ENCODE assay signal across 9 mouse cellular contexts in genomic region chr17:23537554-23538255, GRCm38 (mm10). TPM values are rescaled to one million over a fixed set of nuclear protein-coding genes. Genes with fewer than 3 reads are reported as not detected.
A peak's percentile ranks its signal among the peaks of the same experiment; 100 is the strongest.
DNase-seq lines count a peak whose midpoint lies in the region; ATAC-seq and TF ChIP-seq lines count a peak whose summit lies in the region.
"Had no signal": no experiment of that assay in that cellular context is flagged by ENCODE, and none has a peak within 500 bp of the region (broad histone marks: within the 10 kb centered on the region; RNA-seq: fewer than 3 reads in every experiment).

No protein-coding gene starts in this region.

- H3K27me3 ChIP-seq in heart, embryonic 16.5 days (ENCODE audit: control insufficient read depth, insufficient read depth, low read length), result peaks cover 24% of the 10 kb centered on the region
- H3K27me3 ChIP-seq in hindbrain, embryonic 16.5 days (replicated peaks; ENCODE audit: control insufficient read depth, insufficient read depth, low read length), result peaks cover 18% of the 10 kb centered on the region
- H3K27me3 ChIP-seq in midbrain, postnatal 0 days (ENCODE audit: insufficient read depth, low read length), result peaks cover 44% of the 10 kb centered on the region

- no peak for TF ChIP-seq CTCF in midbrain, postnatal 0 days (IDR thresholded peaks at IDR 0.05)

- no peak overlapping the region for H3K27ac ChIP-seq in heart, embryonic 16.5 days (ENCODE audit: low read length)
- H3K27ac ChIP-seq in brown adipose tissue, adult 24 weeks (replicated peaks; ENCODE audit: low read depth, low read length), result no peak overlapping the region
- no peak overlapping the region for H3K27ac ChIP-seq in hindbrain, embryonic 16.5 days (ENCODE audit: low read depth, low read length)
- no peak overlapping the region for H3K27ac ChIP-seq in midbrain, postnatal 0 days (ENCODE audit: low read depth, low read length)

- no peaks in the 10 kb centered on the region for H3K9me3 ChIP-seq in heart, embryonic 16.5 days (replicated peaks; ENCODE audit: control insufficient read depth, low read length)
- no peaks in the 10 kb centered on the region for H3K9me3 ChIP-seq in hindbrain, embryonic 16.5 days (ENCODE audit: control insufficient read depth, low read length)
- H3K9me3 ChIP-seq in midbrain, postnatal 0 days (ENCODE audit: low read length), result no peaks in the 10 kb centered on the region

- H3K4me2 ChIP-seq in heart, embryonic 16.5 days (ENCODE audit: low read depth, low read length), result peak overlapping the region; percentile 67
- H3K4me2 ChIP-seq in hindbrain, embryonic 16.5 days (ENCODE audit: low read length), result peak overlapping the region; percentile 62
- H3K4me2 ChIP-seq in midbrain, postnatal 0 days (ENCODE audit: low read depth, low read length, poor library complexity, severe bottlenecking), result peak overlapping the region; percentile 55

- no peak for DNase-seq in heart, postnatal 4 days
- no peak for DNase-seq in midbrain, postnatal 0 days (ENCODE audit: low spot score)
- DNase-seq in thymus, postnatal 25 days, result no peak
- DNase-seq in frontal cortex, postnatal 10 days (ENCODE audit: low spot score in 2 of 2), result no peak
- no peak for DNase-seq in spleen, postnatal 10 days (ENCODE audit: low spot score in 2 of 2)

- peaks cover 9% of the 10 kb centered on the region for H3K4me1 ChIP-seq in heart, embryonic 16.5 days (ENCODE audit: control insufficient read depth, insufficient read depth, low read length)
- H3K4me1 ChIP-seq in brown adipose tissue, adult 24 weeks (ENCODE audit: control insufficient read depth, insufficient read depth, insufficient read length, low read length), result peaks cover 2% of the 10 kb centered on the region; the same call in 1 of the 2 replicates
- peaks cover 7% of the 10 kb centered on the region for H3K4me1 ChIP-seq in hindbrain, embryonic 16.5 days (ENCODE audit: control insufficient read depth, insufficient read depth, low read depth, low read length)
- H3K4me1 ChIP-seq in midbrain, postnatal 0 days (ENCODE audit: insufficient read depth, low read length), result no peaks in the 10 kb centered on the region

- WGBS in heart, embryonic 16.5 days, result 3% methylated on average over 27 of the region's 27 CpGs
- 8% methylated on average over 27 of the region's 27 CpGs for WGBS in hindbrain, embryonic 16.5 days
- 4% methylated on average over 27 of the region's 27 CpGs for WGBS in midbrain, postnatal 0 days

- H3K9ac ChIP-seq in heart, embryonic 16.5 days (ENCODE audit: low read length), result peak overlapping the region; percentile 30; the same call in 1 of the 2 replicates
- H3K9ac ChIP-seq in hindbrain, embryonic 16.5 days (ENCODE audit: low read depth, low read length), result peak overlapping the region; percentile 33
- H3K9ac ChIP-seq in midbrain, postnatal 0 days (replicated peaks; ENCODE audit: low read length, poor library complexity, severe bottlenecking), result 0 out of 2 replicates have a peak overlapping the region, but pooled peaks have one; percentile 29

- no peaks in the 10 kb centered on the region for H3K36me3 ChIP-seq in heart, embryonic 16.5 days (ENCODE audit: control insufficient read depth, insufficient read depth)
- no peaks in the 10 kb centered on the region for H3K36me3 ChIP-seq in hindbrain, embryonic 16.5 days (ENCODE audit: control insufficient read depth, insufficient read depth, low read length)
- no peaks in the 10 kb centered on the region for H3K36me3 ChIP-seq in midbrain, postnatal 0 days (ENCODE audit: insufficient read depth, low read length)

- H3K4me3 ChIP-seq in heart, embryonic 16.5 days (ENCODE audit: low read length), result peak overlapping the region; percentile 48
- peak overlapping the region; percentile 12; the same call in 1 of the 2 replicates for H3K4me3 ChIP-seq in brown adipose tissue, adult 24 weeks (ENCODE audit: insufficient read depth, low read depth, low read length)
- peak overlapping the region; percentile 41 for H3K4me3 ChIP-seq in hindbrain, embryonic 16.5 days (ENCODE audit: low read length)
- H3K4me3 ChIP-seq in midbrain, postnatal 0 days (ENCODE audit: low read depth, low read length), result peak overlapping the region; percentile 40

- no peak for ATAC-seq in heart, embryonic 16.5 days (replicated peaks; ENCODE audit: extremely low read depth, insufficient read depth, low FRiP score)
- no peak for ATAC-seq in hindbrain, embryonic 16.5 days
- ATAC-seq in midbrain, postnatal 0 days (ENCODE audit: low FRiP score), result no peak

RNA-seq across cellular contexts. Expression of gene Zfp213, which starts 26.3 kb away (rescaled TPM):
- 12.9 and 14.5 TPM in 2 replicates for polyA plus RNA-seq in heart, embryonic 16.5 days (2015; fragmentation: Nextera tagmentation; extraction: Ambion mirVana)
- total RNA-seq in heart, postnatal 4 days (2021), result 1 to 10 TPM; 5.8 to 6.3 TPM
- polyA plus RNA-seq in brown adipose tissue, adult 24 weeks (2012; ENCODE audit: insufficient read depth, insufficient read length, missing spikeins), result 3.4 and 4.6 TPM in 2 replicates
- polyA plus RNA-seq in hindbrain, embryonic 16.5 days (2015; fragmentation: Nextera tagmentation; extraction: Ambion mirVana), result 17.0 and 18.0 TPM in 2 replicates
- total RNA-seq in midbrain, postnatal 0 days (2014; rRNA removed), result 16.9 and 21.7 TPM in 2 replicates
- polyA plus RNA-seq in midbrain, postnatal 0 days (2015; fragmentation: Nextera tagmentation; extraction: Ambion mirVana), result 10.0 and 10.7 TPM in 2 replicates

RNA-seq across cellular contexts. Expression of gene Vmn2r117, which starts 58.2 kb away (rescaled TPM):
- polyA plus RNA-seq in heart, embryonic 16.5 days (2015; fragmentation: Nextera tagmentation; extraction: Ambion mirVana), result not detected in 2 replicates
- not detected for total RNA-seq in heart, postnatal 4 days (2021)
- not detected in 2 replicates for polyA plus RNA-seq in brown adipose tissue, adult 24 weeks (2012; ENCODE audit: insufficient read depth, insufficient read length, missing spikeins)
- polyA plus RNA-seq in hindbrain, embryonic 16.5 days (2015; fragmentation: Nextera tagmentation; extraction: Ambion mirVana), result not detected in 2 replicates
- total RNA-seq in midbrain, postnatal 0 days (2014; rRNA removed), result not detected in 2 replicates
- not detected in 2 replicates for polyA plus RNA-seq in midbrain, postnatal 0 days (2015; fragmentation: Nextera tagmentation; extraction: Ambion mirVana)
- polyA plus RNA-seq: spleen, adult 2 months had no signal
